In genomic region chr5:128122656-128123055, GRCm38 (mm10) we compare ENCODE assay signal across 11 mouse cellular contexts.
"Had no signal": no experiment of that assay in that cellular context is flagged by ENCODE, and none has a peak within 500 bp of the region (broad histone marks: within the 10 kb centered on the region; RNA-seq: fewer than 3 reads in every experiment).

No protein-coding gene starts in this region.

- H3K27me3 ChIP-seq: hindbrain, embryonic 15.5 days; limb, embryonic 12.5 days; midbrain, embryonic 15.5 days; neural tube, embryonic 12.5 days had no signal

- DNase-seq: kidney, adult 9 months; liver; thymus, postnatal 4 days had no signal

- H3K27ac ChIP-seq: hindbrain, embryonic 15.5 days; limb, embryonic 12.5 days; liver, embryonic 14.5 days; midbrain, embryonic 15.5 days; neural tube, embryonic 12.5 days; stomach, postnatal 0 days had no signal

- H3K36me3 ChIP-seq: hindbrain, embryonic 15.5 days; limb, embryonic 12.5 days; midbrain, embryonic 15.5 days; neural tube, embryonic 12.5 days had no signal

- H3K4me1 ChIP-seq: limb, embryonic 12.5 days; midbrain, embryonic 15.5 days; neural tube, embryonic 12.5 days had no signal

- H3K9me3 ChIP-seq: hindbrain, embryonic 15.5 days; limb, embryonic 12.5 days; midbrain, embryonic 15.5 days; neural tube, embryonic 12.5 days had no signal

- H3K4me3 ChIP-seq: hindbrain, embryonic 15.5 days; limb, embryonic 12.5 days; midbrain, embryonic 15.5 days; neural tube, embryonic 12.5 days had no signal

- H3K9ac ChIP-seq: hindbrain, embryonic 15.5 days; limb, embryonic 12.5 days; liver, embryonic 14.5 days; midbrain, embryonic 15.5 days; neural tube, embryonic 12.5 days had no signal

- H3K4me2 ChIP-seq: hindbrain, embryonic 15.5 days; limb, embryonic 12.5 days; midbrain, embryonic 11.5 days; midbrain, embryonic 15.5 days; neural tube, embryonic 12.5 days had no signal

- ATAC-seq: intestine, embryonic 16.5 days; midbrain, embryonic 15.5 days had no signal
